Mouse (Mus musculus) myocyte (in vitro differentiated cells): ENCODE results near the gene Sdk1.

ENCODE experiments used
- E2F4 ChIP-seq: IDR thresholded peaks from one replicate; pipeline ENCODE4 v1.6.1; 2011; ENCODE audit warnings: mild to moderate bottlenecking, control low read depth, moderate library complexity; ENCODE audit not compliant: insufficient read depth
- MAX ChIP-seq: IDR thresholded peaks from one replicate; pipeline ENCODE4 v1.6.1; 2011; ENCODE audit warnings: low read depth, mild to moderate bottlenecking, control low read depth
- MYOD1 ChIP-seq, 3 experiments: IDR thresholded peaks; one replicate each; pipeline ENCODE4 v1.6.1; 2011; ENCODE audit warnings: control low read depth in 2 of 3, low read depth in 2 of 3, mild to moderate bottlenecking in 2 of 3, moderate library complexity in 1 of 3; ENCODE audit not compliant: insufficient read length in 2 of 3, control insufficient read depth in 1 of 3
- POLR2A ChIP-seq: IDR thresholded peaks from one replicate; pipeline ENCODE4 v1.6.1; 2011; ENCODE audit warnings: low read depth, mild to moderate bottlenecking, control low read depth, moderate library complexity; ENCODE audit not compliant: insufficient read length
- POLR2AphosphoS2 ChIP-seq: IDR thresholded peaks from one replicate; pipeline ENCODE4 v1.6.1; 2011; ENCODE audit warnings: low read depth, control low read depth; ENCODE audit not compliant: insufficient read length
- TCF12 ChIP-seq: IDR thresholded peaks from one replicate; pipeline ENCODE4 v1.6.1; 2011; ENCODE audit warnings: mild to moderate bottlenecking, control low read depth; ENCODE audit not compliant: poor library complexity, insufficient read depth, severe bottlenecking
- USF1 ChIP-seq: IDR thresholded peaks from one replicate; pipeline ENCODE4 v1.6.1; 2011; ENCODE audit warnings: low read depth, mild to moderate bottlenecking, control low read depth, moderate library complexity

DNA sequence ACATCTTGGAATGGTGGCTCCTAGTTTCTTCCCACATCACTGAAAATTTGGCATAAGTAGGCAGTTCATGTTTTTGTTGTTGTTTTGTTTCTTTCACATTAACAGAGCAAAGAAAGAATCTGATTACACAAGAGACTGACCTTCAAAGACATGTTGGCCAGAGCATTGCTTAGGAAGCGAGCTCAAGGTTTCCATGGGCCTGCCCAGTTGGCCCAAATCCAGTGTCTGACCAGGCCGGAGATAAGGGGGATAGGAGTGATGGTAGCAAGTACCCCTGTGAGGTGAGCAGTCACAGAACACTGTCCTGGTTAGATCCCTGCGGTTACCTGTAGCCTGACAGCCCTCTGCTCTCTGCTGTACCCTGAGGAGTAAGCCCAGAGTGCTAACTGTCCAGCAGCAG, 122.7 kb downstream of the Sdk1 start:
- TF ChIP-seq POLR2A (no peak), TCF12 (no peak), POLR2AphosphoS2 (no peak), MAX (no peak), E2F4 (no peak), USF1 (no peak), MYOD1 (IDR thresholded peaks at IDR 0.05; ENCODE audit: control insufficient read depth in 1 of 3, insufficient read length in 2 of 3, low read depth in 2 of 3) (no peak)
